Mouse (Mus musculus) MEL (cell line): ENCODE measurements around the gene Tmem132c. TPM values are rescaled to one million over a fixed set of nuclear protein-coding genes. Genes with fewer than 3 reads are reported as not detected.

Experiments
- DNase-seq: peaks from one replicate; pipeline ENCODE4 v3.0.0; 2011; ENCODE audit warnings: low read depth, low spot score
- H3K27ac ChIP-seq: 2 replicates; pipeline ENCODE4 v1.5.1; 2012; ENCODE audit warnings: low read depth, mild to moderate bottlenecking, control low read depth, low read length, moderate library complexity; ENCODE audit not compliant: control insufficient read depth
- H3K27me3 ChIP-seq, 2 experiments: fragments of 150-350 bp in 1 of 2; sonication (generic) in 1 of 2; 2 replicates each; pipeline ENCODE4 v1.6.1; 2012; ENCODE audit warnings: low read length in 2 of 2, mild to moderate bottlenecking in 2 of 2, improper control_type of control experiment in 1 of 2, moderate library complexity in 1 of 2; ENCODE audit not compliant: insufficient read depth in 2 of 2, control insufficient read depth in 1 of 2
- H3K36me3 ChIP-seq, 2 experiments: 2 replicates each; pipeline ENCODE4 v1.6.1; 2012 to 2014; ENCODE audit warnings: low read length in 2 of 2, improper control_type of control experiment in 1 of 2, inconsistent platforms in 1 of 2, mild to moderate bottlenecking in 1 of 2; ENCODE audit not compliant: insufficient read depth in 2 of 2, control insufficient read depth in 1 of 2
- H3K4me1 ChIP-seq, 2 experiments: fragments of 150-350 bp in 1 of 2; sonication (generic) in 1 of 2; 2 replicates each; pipeline ENCODE4 v1.6.1; 2012; ENCODE audit warnings: low read length in 2 of 2, improper control_type of control experiment in 1 of 2, mild to moderate bottlenecking in 1 of 2; ENCODE audit not compliant: insufficient read depth in 2 of 2, control insufficient read depth in 1 of 2
- H3K4me3 ChIP-seq, 2 experiments: fragments of 150-350 bp in 1 of 2; sonication (generic) in 1 of 2; 2 replicates each; pipeline ENCODE4 v1.5.1; 2012; ENCODE audit warnings: low read depth in 2 of 2, low read length in 2 of 2, mild to moderate bottlenecking in 2 of 2, moderate library complexity in 2 of 2, control low read depth in 1 of 2, improper control_type of control experiment in 1 of 2; ENCODE audit not compliant: control insufficient read depth in 1 of 2, insufficient read depth in 1 of 2
- H3K79me2 ChIP-seq: 2 replicates; pipeline ENCODE4 v1.6.1; 2012; ENCODE audit warnings: mild to moderate bottlenecking, low read length, moderate library complexity; ENCODE audit not compliant: control insufficient read depth, poor library complexity, insufficient read depth
- H3K9ac ChIP-seq: 2 replicates; pipeline ENCODE4 v1.6.1; 2012; ENCODE audit warnings: low read depth, mild to moderate bottlenecking, control low read depth, low read length, moderate library complexity; ENCODE audit not compliant: control insufficient read depth, poor library complexity, severe bottlenecking
- H3K9me3 ChIP-seq: fragments of 150-350 bp; sonication (generic); replicated peaks from 2 replicates; pipeline ENCODE4 v1.6.1; 2012; ENCODE audit warnings: mild to moderate bottlenecking, low read length, improper control_type of control experiment, moderate library complexity; ENCODE audit not compliant: insufficient read depth
- BHLHE40 ChIP-seq: IDR thresholded peaks from 2 replicates; pipeline ENCODE4 v1.6.1; 2012; ENCODE audit warnings: low read depth, mild to moderate bottlenecking, inconsistent platforms, low read length, improper control_type of control experiment, borderline replicate concordance
- CHD1 ChIP-seq: IDR thresholded peaks from 2 replicates; pipeline ENCODE4 v1.6.1; 2012; ENCODE audit warnings: low read depth, mild to moderate bottlenecking, inconsistent platforms, low read length, improper control_type of control experiment
- CHD2 ChIP-seq: IDR thresholded peaks from 2 replicates; pipeline ENCODE4 v1.6.1; 2011; ENCODE audit warnings: low read length, improper control_type of control experiment
- CTCF ChIP-seq, 3 experiments: IDR thresholded peaks in 2 of 3; conservative IDR thresholded peaks in 1 of 3; 2 replicates each; pipeline ENCODE4 v1.5.1; 2011 to 2012; ENCODE audit warnings: low read length in 3 of 3, low read depth in 2 of 3, mild to moderate bottlenecking in 2 of 3, improper control_type of control experiment in 1 of 3, inconsistent platforms in 1 of 3, mixed read lengths in 1 of 3, moderate library complexity in 1 of 3; ENCODE audit not compliant: control insufficient read depth in 1 of 3, insufficient read depth in 1 of 3, poor library complexity in 1 of 3, severe bottlenecking in 1 of 3
- GABPA ChIP-seq: IDR thresholded peaks from 2 replicates; pipeline ENCODE4 v1.6.1; 2012; ENCODE audit warnings: low read depth, mild to moderate bottlenecking, inconsistent platforms, low read length, improper control_type of control experiment, moderate library complexity
- GATA1 ChIP-seq: IDR thresholded peaks from 2 replicates; pipeline ENCODE4 v1.6.1; 2011; ENCODE audit warnings: low read depth, low read length, improper control_type of control experiment
- JUND ChIP-seq: IDR thresholded peaks from 2 replicates; pipeline ENCODE4 v1.6.1; 2011; ENCODE audit warnings: low read depth, mild to moderate bottlenecking, improper control_type of control experiment, low read length
- KAT2A ChIP-seq: conservative IDR thresholded peaks from 2 replicates; pipeline ENCODE4 v1.6.1; 2012; ENCODE audit warnings: low read depth, low read length, improper control_type of control experiment, inconsistent platforms
- POLR2A ChIP-seq, 2 experiments: IDR thresholded peaks; 2 replicates each; pipeline ENCODE4 v1.6.1; 2011 to 2012; ENCODE audit warnings: low read length in 2 of 2, mild to moderate bottlenecking in 2 of 2, control low read depth in 1 of 2, improper control_type of control experiment in 1 of 2, low read depth in 1 of 2, moderate library complexity in 1 of 2; ENCODE audit not compliant: control insufficient read depth in 1 of 2, insufficient read depth in 1 of 2, poor library complexity in 1 of 2
- POLR2AphosphoS5 ChIP-seq: IDR thresholded peaks from 2 replicates; pipeline ENCODE4 v1.6.1; 2012; ENCODE audit warnings: low read depth, borderline replicate concordance, mild to moderate bottlenecking, inconsistent platforms, low read length, moderate library complexity, mixed read lengths
- RAD21 ChIP-seq: IDR thresholded peaks from 2 replicates; pipeline ENCODE4 v1.6.1; 2011; ENCODE audit warnings: mild to moderate bottlenecking, low read depth, low read length, improper control_type of control experiment
- SIN3A ChIP-seq: IDR thresholded peaks from 2 replicates; pipeline ENCODE4 v1.6.1; 2012; ENCODE audit warnings: low read length, improper control_type of control experiment, inconsistent platforms
- SMC3 ChIP-seq: IDR thresholded peaks from 2 replicates; pipeline ENCODE4 v1.6.1; 2011; ENCODE audit warnings: low read depth, low read length, improper control_type of control experiment
- TBP ChIP-seq: IDR thresholded peaks from 2 replicates; pipeline ENCODE4 v1.8.0; 2011; ENCODE audit warnings: low read depth, low read length, improper control_type of control experiment
- TCF12 ChIP-seq: IDR thresholded peaks from 2 replicates; pipeline ENCODE4 v1.6.1; 2014; ENCODE audit warnings: low read depth, mild to moderate bottlenecking, inconsistent platforms, low read length, improper control_type of control experiment, moderate library complexity
- UBTF ChIP-seq: IDR thresholded peaks from 2 replicates; pipeline ENCODE4 v1.6.1; 2012; ENCODE audit warnings: low read depth, mild to moderate bottlenecking, inconsistent platforms, low read length, improper control_type of control experiment, moderate library complexity, borderline replicate concordance; ENCODE audit not compliant: insufficient read depth
- USF2 ChIP-seq, 2 experiments: IDR thresholded peaks; 2 replicates each; pipeline ENCODE4 v1.6.1; 2011 to 2012; ENCODE audit warnings: improper control_type of control experiment in 2 of 2, low read length in 2 of 2, borderline replicate concordance in 1 of 2, inconsistent platforms in 1 of 2, low read depth in 1 of 2, mild to moderate bottlenecking in 1 of 2; ENCODE audit not compliant: insufficient read depth in 1 of 2
- ZKSCAN1 ChIP-seq: IDR thresholded peaks from 2 replicates; pipeline ENCODE4 v1.6.1; 2012; ENCODE audit warnings: low read depth, mild to moderate bottlenecking, inconsistent platforms, low read length, improper control_type of control experiment, moderate library complexity
- ZMIZ1 ChIP-seq: IDR thresholded peaks from 2 replicates; pipeline ENCODE4 v1.6.1; 2012; ENCODE audit warnings: low read depth, mild to moderate bottlenecking, inconsistent platforms, low read length, improper control_type of control experiment, moderate library complexity
- ZNF384 ChIP-seq: IDR thresholded peaks from 2 replicates; pipeline ENCODE4 v1.6.1; 2012; ENCODE audit warnings: low read depth, mild to moderate bottlenecking, inconsistent platforms, low read length, improper control_type of control experiment
- polyA plus RNA-seq, 2 experiments: library from polyadenylated mRNA; stranded (reverse) in 1 of 2; unstranded in 1 of 2; fragments of >175 nt in 1 of 2; fragments of >200 nt in 1 of 2; gene quantifications; 2 replicates each; pipeline versions ENCODE4 v1.2.1 to v1.2.4; 2012; ENCODE audit warnings: low replicate concordance in 2 of 2, low read depth in 1 of 2; ENCODE audit not compliant: insufficient read length in 2 of 2, insufficient read depth in 1 of 2, missing spikeins in 1 of 2
- total RNA-seq: library from RNA; depleted of rRNA; stranded (reverse); fragments of 300-350 nt; gene quantifications from 2 replicates; pipeline ENCODE4 v1.2.3, GENCODE M21; 2012

Gene Tmem132c
- total and polyA plus RNA-seq, 3 experiments: not detected

GRCm38 (mm10) chr5:127438639-127439038, 197.0 kb downstream of the Tmem132c start:
- no peak overlapping the region for H3K4me3 ChIP-seq
- TF ChIP-seq SIN3A: no peak
- peak; percentile 31 to 39 (median 34); a peak in 5 of 6 replicates for TF ChIP-seq CTCF (IDR thresholded peaks at IDR 0.05 in 2 of 3, conservative IDR thresholded peaks at IDR 0.05 in 1 of 3; ENCODE audit: control insufficient read depth in 1 of 3, insufficient read depth in 1 of 3, low read depth in 2 of 3, low read length in 3 of 3, poor library complexity in 1 of 3, severe bottlenecking in 1 of 3)
- TF ChIP-seq SMC3: peak; percentile 21; the same call in 1 of the 2 replicates
- H3K4me1 ChIP-seq: no peaks in the 10 kb centered on the region
- H3K79me2 ChIP-seq: no peaks in the 10 kb centered on the region
- DNase-seq: no peak
- H3K9me3 ChIP-seq: no peaks in the 10 kb centered on the region
- no peak overlapping the region for H3K9ac ChIP-seq
- no peak overlapping the region for H3K27ac ChIP-seq
- H3K36me3 ChIP-seq: no peaks in the 10 kb centered on the region
- H3K27me3 ChIP-seq: no peaks in the 10 kb centered on the region

GRCm38 (mm10) chr5:127441963-127442362, 200.4 kb downstream of the Tmem132c start:
- Histone ChIP-seq H3K36me3 (no peaks in the 10 kb centered on the region), H3K27ac (no peak overlapping the region), H3K4me1 (no peaks in the 10 kb centered on the region), H3K27me3 (no peaks in the 10 kb centered on the region), H3K79me2 (no peaks in the 10 kb centered on the region), H3K9me3 (no peaks in the 10 kb centered on the region), H3K9ac (no peak overlapping the region), H3K4me3 (no peak overlapping the region)
- no peak for DNase-seq
- TF ChIP-seq ZKSCAN1 (no peak), UBTF (no peak), KAT2A (no peak), JUND (no peak), ZMIZ1 (no peak), GATA1 (no peak), CHD1 (no peak), BHLHE40 (no peak), CHD2 (no peak), ZNF384 (no peak), SMC3 (no peak), TBP (no peak), POLR2AphosphoS5 (no peak), USF2 (IDR thresholded peaks at IDR 0.05; ENCODE audit: borderline replicate concordance in 1 of 2, insufficient read depth in 1 of 2, low read depth in 1 of 2, low read length in 2 of 2) (no peak), TCF12 (no peak), POLR2A (IDR thresholded peaks at IDR 0.05; ENCODE audit: control insufficient read depth in 1 of 2, insufficient read depth in 1 of 2, low read depth in 1 of 2, low read length in 2 of 2, poor library complexity in 1 of 2) (no peak), GABPA (no peak), RAD21 (no peak)
